Mouse (Mus musculus): ENCODE results near the gene Akap13.
"Not testable (repeated sequence)": the region's sequence is repeated elsewhere in the genome, so short reads cannot be mapped to it uniquely, and the experiment has no call there.

Akap13 gene

DNA sequence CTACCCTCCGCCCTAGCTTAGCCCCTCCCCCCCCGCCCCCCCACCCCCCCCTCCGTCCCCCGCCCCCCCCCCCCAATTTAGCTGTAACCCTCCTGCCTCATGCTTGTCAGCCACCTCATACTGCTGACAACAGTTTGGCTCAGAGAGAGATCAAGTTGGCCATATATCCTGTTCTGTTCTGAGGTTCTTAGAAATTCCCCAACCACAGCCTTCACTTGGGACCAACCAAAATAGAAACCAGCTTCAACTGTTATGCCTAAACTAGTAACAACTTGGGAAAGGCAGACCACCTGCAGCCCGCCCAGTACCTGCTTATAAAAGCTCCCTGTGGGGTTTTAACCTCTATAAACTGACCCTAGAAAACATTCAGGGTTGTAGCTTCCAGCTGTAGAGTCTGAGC lies 325.5 kb downstream of the Akap13 start:
- no peak for DNase-seq

- no peak for DNase-seq
Observed at GRCm38 (mm10) chr7:75781298-75781947, 326.1 kb downstream of the Akap13 start.

DNA sequence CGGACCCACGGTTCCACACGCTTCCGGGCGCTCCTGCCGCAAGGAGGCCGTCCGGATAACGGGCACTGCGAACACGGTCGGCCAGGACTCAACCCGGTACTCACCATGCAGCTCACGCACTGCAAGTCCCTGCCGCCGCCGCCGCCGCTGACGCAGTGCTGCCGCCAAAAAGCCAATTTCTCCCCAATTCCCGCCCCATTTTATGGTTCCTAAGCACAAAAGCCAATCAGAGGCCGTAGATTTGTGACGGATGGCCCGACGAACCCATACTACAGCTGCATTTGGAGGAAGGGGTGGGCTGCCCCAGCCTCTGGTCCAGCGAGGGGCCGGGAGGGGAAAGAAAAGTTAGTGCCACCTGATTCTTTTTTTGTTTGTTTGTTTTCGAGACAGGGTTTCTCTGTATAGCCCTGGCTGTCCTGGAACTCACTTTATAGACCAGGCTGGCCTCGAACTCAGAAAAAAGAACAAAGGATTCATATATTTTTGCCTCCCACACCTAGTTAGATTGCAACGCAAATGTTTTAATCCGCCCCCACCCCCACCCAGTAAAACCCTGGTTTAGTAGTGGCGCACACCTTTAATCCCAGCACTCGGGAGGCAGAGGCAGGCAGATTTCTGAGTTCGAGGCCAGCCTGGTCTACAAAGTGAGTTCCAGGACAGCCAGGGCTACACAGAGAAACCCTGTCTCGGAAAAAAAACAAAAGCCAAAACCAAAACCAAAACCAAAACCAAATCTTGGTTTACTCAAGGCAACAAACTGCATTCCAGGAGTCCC lies 326.8 kb downstream of the Akap13 start:
- DNase-seq: peak; percentile 93 to 94

DNA sequence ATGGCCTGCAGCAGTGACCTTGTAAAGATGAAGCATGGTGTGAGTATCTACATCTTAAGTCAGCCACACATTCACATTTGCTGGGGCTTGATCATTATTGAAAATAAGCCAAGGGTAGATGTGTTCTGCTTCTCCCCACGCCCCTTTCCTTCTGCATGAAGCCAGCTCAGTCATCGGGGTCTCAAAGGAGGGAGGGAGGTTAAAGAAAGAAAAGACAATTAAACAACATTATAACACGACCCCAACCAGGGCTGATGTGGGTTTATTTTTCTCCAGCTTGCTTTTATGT lies 327.3 kb downstream of the Akap13 start:
- DNase-seq: no peak

GRCm38 (mm10) chr7:75785388-75786328 lies 330.3 kb downstream of the Akap13 start:
- DNase-seq: peak in 1 of 2 experiments; percentile 47

DNA sequence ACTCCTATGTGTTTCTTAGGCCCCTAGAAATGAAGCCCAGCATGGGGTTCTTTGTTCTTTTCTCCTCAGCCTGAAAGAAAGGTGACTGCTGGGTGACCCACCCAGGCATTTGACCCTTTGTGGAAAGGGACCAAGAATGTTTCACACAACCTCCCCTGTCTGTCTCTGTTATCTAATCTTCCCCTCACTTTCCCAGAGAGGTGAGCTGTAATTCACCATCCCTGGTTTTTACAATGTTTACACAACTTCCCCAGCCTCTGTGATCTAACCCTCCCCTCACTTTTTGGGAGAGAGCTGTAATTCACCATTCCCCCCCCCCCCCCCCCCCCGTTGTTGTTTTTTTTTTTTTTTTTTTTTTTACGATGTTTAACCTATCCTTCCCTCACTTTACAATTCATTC lies 331.5 kb downstream of the Akap13 start:
- no peak for DNase-seq

DNA sequence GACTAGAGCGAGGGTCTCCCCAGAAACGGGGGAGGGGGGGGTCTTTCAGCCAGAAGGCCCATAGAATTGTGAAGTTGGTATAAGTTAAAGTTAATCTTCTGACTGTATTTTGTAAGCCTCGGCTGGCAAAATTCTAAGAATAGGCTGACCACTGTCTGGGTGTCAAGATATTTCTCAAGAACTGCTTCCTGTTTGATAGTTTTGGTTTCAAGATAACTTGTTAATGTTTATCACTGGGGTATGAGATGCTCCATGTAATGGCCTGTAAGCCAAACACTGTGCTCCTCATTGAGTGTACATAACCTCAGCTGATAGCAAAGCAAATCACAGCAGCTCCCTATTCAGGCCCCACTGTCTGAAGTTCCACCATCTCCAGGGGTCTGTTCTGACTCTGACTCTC lies 332.0 kb downstream of the Akap13 start:
- DNase-seq: no peak

DNA sequence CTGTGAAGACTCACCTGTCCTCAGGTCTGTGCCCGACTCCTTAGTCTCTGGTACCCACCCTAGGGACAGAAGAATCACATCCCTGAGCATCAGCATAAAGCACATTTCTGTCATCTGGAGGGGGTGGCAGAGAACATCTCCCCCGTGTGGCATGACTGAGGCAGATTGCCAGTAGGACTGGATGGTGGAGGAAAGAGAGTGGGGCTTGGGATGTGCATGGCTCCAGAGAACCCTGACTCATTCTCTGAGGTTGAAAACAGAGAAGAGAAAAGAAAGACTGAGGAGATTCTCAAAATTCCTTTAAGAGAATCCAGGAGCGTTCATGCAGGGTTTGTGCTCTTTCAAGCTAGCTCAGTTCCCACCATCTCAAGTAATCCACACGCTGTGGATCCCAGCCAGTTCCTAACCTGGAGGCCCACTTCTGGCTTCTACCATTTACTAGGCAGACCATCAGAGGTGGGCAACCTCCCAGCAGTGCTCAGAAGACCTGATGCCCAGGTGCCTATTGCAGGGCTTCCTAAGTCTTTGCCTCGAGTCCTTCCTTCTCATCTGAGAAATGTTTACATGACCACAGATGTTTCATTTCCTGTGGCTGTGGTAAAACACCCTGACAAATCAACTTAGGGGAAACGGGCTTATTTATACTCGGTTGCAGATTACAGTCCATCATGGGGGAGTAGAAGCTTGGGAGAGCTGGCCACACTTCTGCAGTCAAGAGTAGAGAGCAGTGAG lies 332.9 kb downstream of the Akap13 start:
- not testable (repeated sequence) for DNase-seq

DNA sequence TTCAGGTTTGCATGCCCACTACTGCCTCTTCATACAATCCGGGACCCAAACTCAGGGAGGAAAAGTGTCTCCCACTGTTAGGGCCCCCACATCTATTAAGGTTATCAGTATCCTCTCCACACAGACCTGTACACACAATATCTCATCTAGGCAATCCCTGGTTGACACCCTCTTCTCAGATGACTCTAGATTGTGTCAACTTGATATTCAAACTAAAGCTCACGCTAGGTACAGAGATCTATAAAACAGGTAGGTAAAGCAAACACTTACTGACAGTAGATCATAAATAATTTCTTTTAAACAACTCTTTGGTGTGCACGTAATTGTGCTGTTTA lies 333.4 kb downstream of the Akap13 start:
- not testable (repeated sequence) for DNase-seq

GRCm38 (mm10) chr7:75789746-75790145 lies 334.4 kb downstream of the Akap13 start:
- DNase-seq: no peak

DNA sequence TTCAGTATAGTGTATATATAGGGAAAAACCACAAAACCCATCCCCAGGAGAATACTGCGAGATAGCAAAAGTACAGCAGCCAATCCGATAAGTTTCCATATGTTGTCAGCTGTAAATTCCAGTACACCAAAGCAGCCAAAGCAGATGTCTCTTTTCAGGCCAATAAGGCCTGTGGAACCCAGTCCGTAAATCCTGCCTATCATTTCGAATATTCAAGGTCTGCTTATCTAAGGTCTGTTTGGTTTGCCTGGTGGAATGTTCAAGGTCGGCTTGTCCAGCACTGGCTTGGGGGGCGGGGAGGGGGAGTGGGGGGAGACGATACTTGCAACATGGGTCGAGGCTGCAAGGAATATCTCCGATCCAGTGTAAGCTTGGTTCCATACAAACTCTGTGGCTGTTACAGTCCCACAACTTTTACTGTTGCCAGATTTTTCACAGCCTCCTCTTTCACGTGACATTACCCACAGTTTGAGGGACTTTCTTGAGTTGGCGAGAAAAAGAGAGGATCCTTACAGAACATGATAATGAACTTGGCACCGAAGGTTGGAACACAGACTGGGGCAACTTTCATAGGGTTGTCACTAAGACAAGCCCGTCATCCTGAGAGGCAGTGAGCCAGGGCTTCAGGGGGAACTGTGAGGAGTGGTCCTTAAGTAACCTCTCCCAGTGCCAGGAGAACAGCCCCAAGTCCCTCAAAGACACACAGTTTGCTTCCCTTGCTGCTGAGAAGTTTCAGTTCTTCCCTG lies 335.9 kb downstream of the Akap13 start:
- DNase-seq: not testable (repeated sequence)

DNA sequence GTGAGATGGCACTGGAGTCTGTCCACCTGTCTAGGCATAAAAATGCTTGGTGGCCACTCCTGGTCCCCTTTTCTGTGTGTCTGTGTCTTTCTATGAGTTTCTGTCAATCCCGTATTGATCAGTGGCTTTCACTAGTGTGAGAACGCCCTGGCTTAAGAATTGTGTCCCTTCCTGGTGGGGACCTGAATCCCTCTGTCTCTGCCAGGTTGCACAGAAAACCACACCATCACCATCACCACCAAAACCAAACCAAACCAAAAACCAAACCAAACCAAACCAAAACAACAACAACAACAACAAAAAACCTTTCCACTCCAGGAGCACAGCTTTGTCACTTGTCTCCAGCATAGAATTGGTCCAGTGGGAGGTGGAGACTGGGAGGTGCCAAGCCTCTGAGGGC lies 337.8 kb downstream of the Akap13 start:
- no peak for DNase-seq

DNA sequence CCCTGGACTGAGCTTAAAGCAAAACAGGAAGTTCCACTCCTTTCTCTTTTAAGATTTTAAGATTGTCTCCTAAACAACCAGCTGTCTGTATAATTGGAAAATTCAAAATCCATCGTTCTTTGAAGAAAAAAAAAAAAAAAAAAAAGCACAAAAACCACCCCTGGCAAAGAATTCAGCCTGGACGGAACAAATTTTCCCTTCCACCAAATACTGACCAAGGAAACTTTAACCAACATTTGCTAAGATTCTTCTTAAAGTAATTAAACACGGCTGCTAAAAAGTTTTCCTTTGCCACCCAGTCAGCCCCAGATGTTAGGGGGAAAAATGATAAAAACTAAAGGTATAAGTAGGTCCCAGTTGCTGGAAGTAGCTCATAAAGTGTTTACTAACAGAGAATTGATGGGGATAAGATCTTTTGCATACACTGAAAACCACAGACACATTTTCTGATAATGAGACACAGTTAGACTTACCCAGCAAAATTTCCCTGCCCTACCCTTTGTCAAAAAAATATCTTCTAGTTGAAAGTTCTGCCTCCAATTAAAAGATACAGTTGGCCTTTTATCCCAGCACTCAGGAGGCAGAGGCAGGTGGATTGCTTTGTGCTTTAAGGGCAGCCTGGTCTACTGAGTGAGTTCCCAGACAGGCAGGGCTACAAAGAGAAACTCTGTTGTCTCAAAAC lies 338.5 kb downstream of the Akap13 start:
- DNase-seq: no peak

GRCm38 (mm10) chr7:75795106-75795505 lies 339.8 kb downstream of the Akap13 start:
- DNase-seq: peak; percentile 45 to 49

- peak in 1 of 2 experiments; percentile 52 for DNase-seq
Observed at GRCm38 (mm10) chr7:75796474-75796873, 341.1 kb downstream of the Akap13 start.

DNA sequence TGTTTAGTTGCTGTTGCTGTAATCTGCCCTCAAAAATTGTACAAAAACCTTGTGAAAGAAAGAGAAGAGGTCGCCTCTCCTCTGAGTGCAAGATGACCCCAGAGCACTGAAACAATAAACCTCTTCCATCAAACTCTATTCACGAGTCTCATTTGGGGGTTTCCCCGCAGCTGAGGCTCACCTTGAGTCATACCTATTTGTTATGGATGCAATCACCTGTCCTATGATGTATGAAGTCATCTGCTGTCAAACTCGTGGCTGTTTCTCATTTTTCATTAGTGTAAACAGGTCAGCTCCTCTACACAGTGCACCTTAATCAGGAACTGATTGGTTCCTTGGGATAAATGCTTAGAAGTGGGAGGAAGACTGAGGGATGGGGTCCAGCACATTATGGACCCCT lies 345.2 kb downstream of the Akap13 start:
- DNase-seq: no peak

GRCm38 (mm10) chr7:75801022-75801421 lies 345.7 kb downstream of the Akap13 start:
- no peak for DNase-seq

- DNase-seq: no peak
Observed at GRCm38 (mm10) chr7:75801621-75802358, 346.5 kb downstream of the Akap13 start.

GRCm38 (mm10) chr7:75802887-75803286 lies 347.6 kb downstream of the Akap13 start:
- DNase-seq: no peak
